Mouse (Mus musculus): Measurements from ENCODE around the gene Arid1a. TPM values are rescaled to one million over a fixed set of nuclear protein-coding genes. Genes with fewer than 3 reads are reported as not detected.

The Arid1a gene
- polyA plus RNA-seq, 1 experiment from 2014 or later = 30.0 TPM

- H3K79me2 ChIP-seq (ENCODE audit: inconsistent target) = peaks cover 83% of the 10 kb centered on the region
- H3K4me3 ChIP-seq (ENCODE audit: inconsistent target) = no peak overlapping the region
- 72% methylated on average over 2 of the region's 2 CpGs for WGBS (ENCODE audit: missing documents)
- H3K27ac ChIP-seq = no peak overlapping the region
- H3K36me3 ChIP-seq (ENCODE audit: inconsistent target) = peaks cover 8% of the 10 kb centered on the region; the same call in 1 of the 2 replicates
These were observed 47.2 kb downstream of the Arid1a start for GRCm38 (mm10) chr4:133709395-133709794.

- 0% methylated on average over 1 of the region's 1 CpGs for WGBS (ENCODE audit: missing documents)
- no peak overlapping the region for H3K4me3 ChIP-seq (ENCODE audit: inconsistent target)
- no peaks in the 10 kb centered on the region for H3K36me3 ChIP-seq (ENCODE audit: inconsistent target)
- H3K79me2 ChIP-seq (ENCODE audit: inconsistent target) = peaks cover 83% of the 10 kb centered on the region
- H3K27ac ChIP-seq = peak overlapping the region; percentile 97
These were observed 49.1 kb downstream of the Arid1a start for GRCm38 (mm10) chr4:133707464-133707863.

- WGBS (ENCODE audit: missing documents) = 0% methylated on average over 8 of the region's 8 CpGs
- Histone ChIP-seq H3K36me3 (ENCODE audit: inconsistent target) (no peaks in the 10 kb centered on the region), H3K79me2 (ENCODE audit: inconsistent target) (peaks cover 83% of the 10 kb centered on the region), H3K4me3 (ENCODE audit: inconsistent target) (no peak overlapping the region), H3K27ac (peak overlapping the region; percentile 97)
These were observed 49.6 kb downstream of the Arid1a start for GRCm38 (mm10) chr4:133706956-133707355.

GRCm38 (mm10) chr4:133705062-133705461, 51.5 kb downstream of the Arid1a start:
- H3K79me2 ChIP-seq (ENCODE audit: inconsistent target) = peaks cover 83% of the 10 kb centered on the region
- H3K27ac ChIP-seq = peak overlapping the region; percentile 97
- peaks cover 6% of the 10 kb centered on the region; the same call in 1 of the 2 replicates for H3K36me3 ChIP-seq (ENCODE audit: inconsistent target)
- H3K4me3 ChIP-seq (ENCODE audit: inconsistent target) = no peak overlapping the region
- WGBS (ENCODE audit: missing documents) = 93% methylated on average over 2 of the region's 4 CpGs

- Histone ChIP-seq H3K4me3 (ENCODE audit: inconsistent target) (no peak overlapping the region), H3K36me3 (ENCODE audit: inconsistent target) (peaks cover 25% of the 10 kb centered on the region), H3K27ac (no peak overlapping the region), H3K79me2 (ENCODE audit: inconsistent target) (peaks cover 98% of the 10 kb centered on the region)
- 77% methylated on average over 11 of the region's 11 CpGs for WGBS (ENCODE audit: missing documents)
These were observed 55.6 kb downstream of the Arid1a start for GRCm38 (mm10) chr4:133700905-133701368.

- Histone ChIP-seq H3K4me3 (ENCODE audit: inconsistent target) (no peak overlapping the region), H3K36me3 (ENCODE audit: inconsistent target) (peaks cover 71% of the 10 kb centered on the region), H3K79me2 (ENCODE audit: inconsistent target) (peaks cover 44% of the 10 kb centered on the region), H3K27ac (no peak overlapping the region)
- 14% methylated on average over 2 of the region's 3 CpGs for WGBS (ENCODE audit: missing documents)
These were observed 61.2 kb downstream of the Arid1a start for GRCm38 (mm10) chr4:133695363-133695762.

- no peak overlapping the region for H3K4me3 ChIP-seq (ENCODE audit: inconsistent target)
- 18% methylated on average over 4 of the region's 5 CpGs for WGBS (ENCODE audit: missing documents)
- H3K27ac ChIP-seq = no peak overlapping the region
- peaks cover 84% of the 10 kb centered on the region for H3K36me3 ChIP-seq (ENCODE audit: inconsistent target)
- H3K79me2 ChIP-seq (ENCODE audit: inconsistent target) = peaks cover 10% of the 10 kb centered on the region; the same call in 1 of the 2 replicates
These were observed 66.3 kb downstream of the Arid1a start for GRCm38 (mm10) chr4:133690252-133690651.

- 89% methylated on average over 7 of the region's 7 CpGs for WGBS (ENCODE audit: missing documents)
- H3K27ac ChIP-seq = no peak overlapping the region
- H3K4me3 ChIP-seq (ENCODE audit: inconsistent target) = no peak overlapping the region
- peaks cover 16% of the 10 kb centered on the region; the same call in 1 of the 2 replicates for H3K79me2 ChIP-seq (ENCODE audit: inconsistent target)
- peaks cover 84% of the 10 kb centered on the region for H3K36me3 ChIP-seq (ENCODE audit: inconsistent target)
These were observed 68.0 kb downstream of the Arid1a start for GRCm38 (mm10) chr4:133688417-133689067.

- peaks cover 19% of the 10 kb centered on the region; the same call in 1 of the 2 replicates for H3K79me2 ChIP-seq (ENCODE audit: inconsistent target)
- H3K4me3 ChIP-seq (ENCODE audit: inconsistent target) = no peak overlapping the region
- 93% methylated on average over 5 of the region's 5 CpGs for WGBS (ENCODE audit: missing documents)
- H3K27ac ChIP-seq = no peak overlapping the region
- peaks cover 81% of the 10 kb centered on the region for H3K36me3 ChIP-seq (ENCODE audit: inconsistent target)
These were observed 69.4 kb downstream of the Arid1a start for GRCm38 (mm10) chr4:133687126-133687525.

- Histone ChIP-seq H3K27ac (no peak overlapping the region), H3K36me3 (ENCODE audit: inconsistent target) (peaks cover 81% of the 10 kb centered on the region), H3K4me3 (ENCODE audit: inconsistent target) (no peak overlapping the region), H3K79me2 (ENCODE audit: inconsistent target) (peaks cover 25% of the 10 kb centered on the region; the same call in 1 of the 2 replicates)
- 93% methylated on average over 10 of the region's 11 CpGs for WGBS (ENCODE audit: missing documents)
These were observed 70.1 kb downstream of the Arid1a start for GRCm38 (mm10) chr4:133686512-133686911.

GRCm38 (mm10) chr4:133680206-133680786, 76.3 kb downstream of the Arid1a start:
- 70% methylated on average over 14 of the region's 14 CpGs for WGBS (ENCODE audit: missing documents)
- Histone ChIP-seq H3K36me3 (ENCODE audit: inconsistent target) (peaks cover 57% of the 10 kb centered on the region), H3K27ac (no peak overlapping the region), H3K4me3 (ENCODE audit: inconsistent target) (no peak overlapping the region), H3K79me2 (ENCODE audit: inconsistent target) (peaks cover 27% of the 10 kb centered on the region; the same call in 1 of the 2 replicates)

- Histone ChIP-seq H3K36me3 (ENCODE audit: inconsistent target) (peaks cover 50% of the 10 kb centered on the region), H3K4me3 (ENCODE audit: inconsistent target) (no peak overlapping the region), H3K27ac (no peak overlapping the region), H3K79me2 (ENCODE audit: inconsistent target) (peaks cover 25% of the 10 kb centered on the region; the same call in 1 of the 2 replicates)
- 80% methylated on average over 7 of the region's 7 CpGs for WGBS (ENCODE audit: missing documents)
These were observed 76.9 kb downstream of the Arid1a start for GRCm38 (mm10) chr4:133679629-133680028.

GRCm38 (mm10) chr4:133677266-133677665, 79.3 kb downstream of the Arid1a start:
- H3K4me3 ChIP-seq (ENCODE audit: inconsistent target) = no peak overlapping the region
- H3K27ac ChIP-seq = no peak overlapping the region
- peaks cover 29% of the 10 kb centered on the region for H3K36me3 ChIP-seq (ENCODE audit: inconsistent target)
- 95% methylated on average over 7 of the region's 7 CpGs for WGBS (ENCODE audit: missing documents)
- H3K79me2 ChIP-seq (ENCODE audit: inconsistent target) = peaks cover 20% of the 10 kb centered on the region; the same call in 1 of the 2 replicates

- H3K36me3 ChIP-seq (ENCODE audit: inconsistent target) = peaks cover 18% of the 10 kb centered on the region; the same call in 1 of the 2 replicates
- H3K79me2 ChIP-seq (ENCODE audit: inconsistent target) = peaks cover 9% of the 10 kb centered on the region; the same call in 1 of the 2 replicates
- H3K27ac ChIP-seq = peak overlapping the region; percentile 99; the same call in 1 of the 2 replicates
- WGBS (ENCODE audit: missing documents) = 50% methylated on average over 3 of the region's 3 CpGs
- H3K4me3 ChIP-seq (ENCODE audit: inconsistent target) = no peak overlapping the region
These were observed 80.4 kb downstream of the Arid1a start for GRCm38 (mm10) chr4:133676189-133676588.

GRCm38 (mm10) chr4:133675594-133676016, 81.0 kb downstream of the Arid1a start:
- 38% methylated on average over 5 of the region's 5 CpGs for WGBS (ENCODE audit: missing documents)
- Histone ChIP-seq H3K36me3 (ENCODE audit: inconsistent target) (peaks cover 12% of the 10 kb centered on the region; the same call in 1 of the 2 replicates), H3K4me3 (ENCODE audit: inconsistent target) (no peak overlapping the region), H3K79me2 (ENCODE audit: inconsistent target) (peaks cover 6% of the 10 kb centered on the region; the same call in 1 of the 2 replicates), H3K27ac (peak overlapping the region; percentile 99)
